Mouse (Mus musculus) C2C12 (cell line): ENCODE results near the gene Arid3a.

Experiments used
- CTCF ChIP-seq: IDR thresholded peaks from one replicate; pipeline ENCODE4 v1.5.1; 2011; ENCODE audit not compliant: control insufficient read depth, insufficient read depth, insufficient read length
- MYOD1 ChIP-seq: IDR thresholded peaks from one replicate; pipeline ENCODE4 v1.6.1; 2011; ENCODE audit warnings: low read depth; ENCODE audit not compliant: control insufficient read depth, insufficient read length
- MYOG ChIP-seq: IDR thresholded peaks from one replicate; pipeline ENCODE4 v1.6.1; 2011; ENCODE audit not compliant: control insufficient read depth, insufficient read length; ENCODE audit errors: extremely low read depth
- USF1 ChIP-seq: IDR thresholded peaks from one replicate; pipeline ENCODE4 v1.6.1; 2011; ENCODE audit warnings: low read depth, mild to moderate bottlenecking, control low read depth, moderate library complexity

GRCm38 (mm10) chr10:79880721-79881120 is 46.1 kb upstream of the Arid3a start:
- no peak for TF ChIP-seq MYOD1
- TF ChIP-seq CTCF = no peak
- TF ChIP-seq MYOG = no peak
- no peak for TF ChIP-seq USF1
